Mouse (Mus musculus) small intestine, adult 2 months (tissue): ENCODE results near the gene Plekhg2. TPM values are rescaled to one million over a fixed set of nuclear protein-coding genes. Genes with fewer than 3 reads are reported as not detected.

ENCODE experiments used
- H3K27ac ChIP-seq: fragments of 200-500 bp; 2 replicates; pipeline ENCODE4 v1.5.1; 2012; ENCODE audit warnings: low read depth, low read length, control low read depth, inconsistent platforms; ENCODE audit not compliant: insufficient read depth
- H3K27me3 ChIP-seq: fragments of 200-500 bp; 2 replicates; pipeline ENCODE4 v1.6.1; 2012; ENCODE audit warnings: mild to moderate bottlenecking, moderate library complexity, low read length, inconsistent platforms; ENCODE audit not compliant: control insufficient read depth, insufficient read depth
- H3K36me3 ChIP-seq: fragments of 200-500 bp; 2 replicates; pipeline ENCODE4 v1.6.1; 2012; ENCODE audit warnings: mild to moderate bottlenecking, low read length, control low read depth, inconsistent platforms; ENCODE audit not compliant: control insufficient read depth, insufficient read depth
- H3K4me1 ChIP-seq: fragments of 200-500 bp; 2 replicates; pipeline ENCODE4 v1.6.1; 2012; ENCODE audit warnings: low read length, inconsistent platforms, mixed read lengths; ENCODE audit not compliant: control insufficient read depth, insufficient read depth, insufficient read length
- H3K4me3 ChIP-seq: fragments of 200-500 bp; 2 replicates; pipeline ENCODE4 v1.5.1; 2012; ENCODE audit warnings: low read depth, mild to moderate bottlenecking, control low read depth, inconsistent platforms, low read length, moderate library complexity
- CTCF ChIP-seq: fragments of 200-500 bp; IDR thresholded peaks from 2 replicates; pipeline ENCODE4 v1.5.1; 2012; ENCODE audit warnings: low read depth, mild to moderate bottlenecking, control low read depth, inconsistent platforms, low read length, moderate library complexity, mixed read lengths; ENCODE audit not compliant: insufficient replicate concordance, insufficient read length; ENCODE audit errors: extremely low read depth
- POLR2A ChIP-seq: fragments of 200-500 bp; IDR thresholded peaks from 2 replicates; pipeline ENCODE4 v1.6.1; 2012; ENCODE audit warnings: low read depth, mild to moderate bottlenecking, control low read depth, inconsistent platforms, low read length, moderate library complexity
- WGBS: fragments of 180-500 bp; shearing (Covaris S2); methylation state at CpG from one replicate; pipeline ENCODE4 v1.1.7; 2018; 5-methylcytosine and 5-hydroxymethylcytosine counted together
- polyA plus RNA-seq: library from polyadenylated mRNA; depleted of rRNA; stranded (reverse); fragments of >200 nt; gene quantifications from 2 replicates; pipeline ENCODE4 v1.2.3, GENCODE M21; 2012

The Plekhg2 gene
- polyA plus RNA-seq, 1 experiment: 58.2 TPM

GRCm38 (mm10) chr7:28382981-28383396, 10.6 kb upstream of the Plekhg2 start:
- Histone ChIP-seq H3K36me3 (peaks cover 6% of the 10 kb centered on the region), H3K27ac (peak overlapping the region; percentile 98), H3K27me3 (no peaks in the 10 kb centered on the region), H3K4me1 (peaks cover 30% of the 10 kb centered on the region), H3K4me3 (peak overlapping the region; percentile 11; the same call in 1 of the 2 replicates)
- WGBS: 15% methylated on average over 11 of the region's 11 CpGs
- TF ChIP-seq CTCF: no peak
- TF ChIP-seq POLR2A: peak; percentile 15; the same call in 1 of the 2 replicates

- Histone ChIP-seq H3K4me1 (peaks cover 30% of the 10 kb centered on the region), H3K4me3 (peak overlapping the region; percentile 61), H3K36me3 (peaks cover 11% of the 10 kb centered on the region), H3K27me3 (no peaks in the 10 kb centered on the region), H3K27ac (peak overlapping the region; percentile 98)
- TF ChIP-seq POLR2A: no peak
- no peak for TF ChIP-seq CTCF
- 5% methylated on average over 11 of the region's 12 CpGs for WGBS
Observed at GRCm38 (mm10) chr7:28382347-28382951, 10.1 kb upstream of the Plekhg2 start.

GRCm38 (mm10) chr7:28381938-28382337, 9.5 kb upstream of the Plekhg2 start:
- H3K27ac ChIP-seq: peak overlapping the region; percentile 98
- H3K27me3 ChIP-seq: no peaks in the 10 kb centered on the region
- under 1% methylated on average over 20 of the region's 20 CpGs for WGBS
- TF ChIP-seq CTCF (no peak), POLR2A (peak; percentile 32)
- peaks cover 16% of the 10 kb centered on the region for H3K36me3 ChIP-seq
- H3K4me1 ChIP-seq: peaks cover 30% of the 10 kb centered on the region
- peak overlapping the region; percentile 61 for H3K4me3 ChIP-seq

DNA sequence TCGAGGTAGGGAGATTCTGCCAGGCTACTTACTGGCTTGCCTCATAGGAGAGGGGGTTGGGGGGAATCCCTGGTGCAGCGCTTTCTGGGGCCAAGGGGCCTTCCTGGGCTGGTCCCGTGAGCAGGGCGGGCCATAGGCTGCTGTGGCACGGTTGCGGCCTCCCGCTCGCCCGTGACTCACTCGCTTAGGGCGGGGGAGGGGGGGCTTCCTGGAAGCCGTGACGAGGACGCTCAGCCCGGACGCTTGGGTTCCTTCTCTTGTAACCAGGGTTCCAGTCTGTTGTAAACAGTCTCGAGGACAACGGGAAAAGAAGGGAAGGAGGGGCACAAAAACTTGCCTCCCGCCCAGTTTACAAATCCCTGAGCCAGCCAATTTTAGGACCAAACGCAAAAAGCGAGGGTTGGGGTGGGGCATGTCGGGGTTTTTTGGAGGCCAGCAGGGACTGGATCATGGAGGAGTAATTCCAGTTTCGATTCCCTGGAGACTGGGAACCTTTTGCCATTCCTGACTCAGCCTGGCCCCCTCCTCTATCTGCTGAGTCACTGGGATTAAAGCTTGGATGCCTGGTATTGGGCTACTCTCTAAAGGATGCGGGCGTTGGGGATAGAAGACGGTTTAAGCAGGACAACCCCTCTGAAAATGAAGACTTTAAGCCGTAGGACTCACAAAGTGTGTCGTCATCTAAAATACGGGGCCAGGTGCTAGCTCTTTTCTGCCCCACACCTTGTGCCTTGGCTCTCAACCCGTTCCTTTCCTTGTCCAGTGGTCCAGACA, 8.8 kb upstream of the Plekhg2 start:
- peak; percentile 18; the same call in 1 of the 2 replicates for TF ChIP-seq POLR2A
- no peak for TF ChIP-seq CTCF
- Histone ChIP-seq H3K36me3 (peaks cover 18% of the 10 kb centered on the region), H3K4me1 (peaks cover 28% of the 10 kb centered on the region; the same call in 1 of the 2 replicates), H3K4me3 (peak overlapping the region; percentile 61), H3K27ac (peak overlapping the region; percentile 98), H3K27me3 (no peaks in the 10 kb centered on the region)
- WGBS: under 1% methylated on average over 30 of the region's 30 CpGs

DNA sequence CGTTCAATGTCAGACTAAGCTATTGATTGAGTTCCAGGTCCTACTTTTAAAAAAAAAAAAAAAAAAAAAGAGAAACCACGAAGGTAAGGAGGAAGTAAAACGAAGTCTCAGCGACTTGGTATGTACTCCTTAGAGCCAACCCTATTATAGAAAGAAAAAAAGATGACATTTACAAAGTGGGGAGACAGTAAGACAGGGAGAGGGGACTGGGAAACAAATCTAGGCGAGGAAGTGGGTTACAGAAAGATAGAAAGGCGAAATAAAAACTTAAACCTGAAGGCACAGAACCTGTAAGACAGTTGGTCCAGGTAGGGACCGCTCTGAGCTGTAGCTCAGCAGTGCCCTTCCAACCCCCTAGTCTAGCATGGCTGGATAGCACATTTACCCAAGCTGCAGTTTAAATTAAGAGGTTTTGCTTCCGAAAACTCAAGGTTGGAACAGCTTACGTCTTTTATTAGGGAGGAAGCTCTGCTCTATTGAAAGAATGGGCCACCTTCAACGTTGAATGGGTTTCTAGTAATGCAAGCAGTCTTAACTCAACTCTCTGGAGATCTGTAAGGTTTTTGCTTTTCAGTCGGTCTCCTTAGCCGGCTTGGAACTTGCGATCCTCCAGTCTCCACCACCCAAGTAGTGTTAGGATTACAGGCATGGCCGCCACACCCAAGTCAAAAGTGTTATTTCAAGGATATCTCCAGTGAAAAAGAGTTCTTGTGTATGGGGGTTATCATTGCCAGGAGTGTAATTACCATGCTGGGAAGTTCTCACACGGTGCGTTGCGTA, 8.0 kb upstream of the Plekhg2 start, which contains the start of gene Zfp36:
Zfp36 (minus strand) TSS at position 17 of the 780 bp plus-strand sequence.
- H3K4me3 ChIP-seq: peak within 1 kb of the TSS; percentile 78
- H3K4me1 ChIP-seq: peaks cover 28% of the 10 kb centered on the region; the same call in 1 of the 2 replicates
- peaks cover 18% of the 10 kb centered on the region for H3K36me3 ChIP-seq
- TF ChIP-seq POLR2A: no peak
- no peak for TF ChIP-seq CTCF
- H3K27ac ChIP-seq: peak within 1 kb of the TSS; percentile 98
- H3K27me3 ChIP-seq: no peaks in the 10 kb centered on the region
- 27% methylated on average over 17 of the region's 17 CpGs for WGBS

GRCm38 (mm10) chr7:28378769-28379651, 6.6 kb upstream of the Plekhg2 start:
- peak; percentile 100 for TF ChIP-seq POLR2A
- TF ChIP-seq CTCF: no peak
- peaks cover 21% of the 10 kb centered on the region; the same call in 1 of the 2 replicates for H3K4me1 ChIP-seq
- H3K36me3 ChIP-seq: peaks cover 18% of the 10 kb centered on the region
- peak overlapping the region; percentile 98 for H3K27ac ChIP-seq
- no peaks in the 10 kb centered on the region for H3K27me3 ChIP-seq
- H3K4me3 ChIP-seq: peak overlapping the region; percentile 78
- under 1% methylated on average over 53 of the region's 53 CpGs for WGBS
